Mouse (Mus musculus) heart, adult 2 months (tissue): ENCODE measurements around the gene Exoc5. TPM values are rescaled to one million over a fixed set of nuclear protein-coding genes. Genes with fewer than 3 reads are reported as not detected.
"Not testable (repeated sequence)": the region's sequence is repeated elsewhere in the genome, so short reads cannot be mapped to it uniquely, and the experiment has no call there.

Experiments used
- DNase-seq, 2 experiments: peaks; one replicate each; pipeline ENCODE4 v3.0.0; 2021
- H3K27ac ChIP-seq: fragments of 200-600 bp; 2 replicates; pipeline ENCODE4 v1.8.1; 2022
- H3K27me3 ChIP-seq: fragments of 200-500 bp; 2 replicates; pipeline ENCODE4 v1.6.1; 2012; ENCODE audit warnings: mild to moderate bottlenecking, low read length, inconsistent platforms, mixed read lengths; ENCODE audit not compliant: control insufficient read depth, insufficient read depth
- H3K36me3 ChIP-seq: fragments of 200-500 bp; 2 replicates; pipeline ENCODE4 v1.6.1; 2012; ENCODE audit warnings: low read length, inconsistent platforms; ENCODE audit not compliant: control insufficient read depth, insufficient read depth
- H3K4me1 ChIP-seq: fragments of 200-500 bp; 2 replicates; pipeline ENCODE4 v1.6.1; 2011; ENCODE audit warnings: low read length; ENCODE audit not compliant: control insufficient read depth, insufficient read depth
- H3K4me3 ChIP-seq: fragments of 200-600 bp; 2 replicates; pipeline ENCODE4 v1.8.1; 2022
- H3K79me2 ChIP-seq: fragments of 200-500 bp; replicated peaks from 2 replicates; pipeline ENCODE4 v1.6.1; 2012; ENCODE audit warnings: mild to moderate bottlenecking, inconsistent platforms, low read length, moderate library complexity, mixed read lengths; ENCODE audit not compliant: control insufficient read depth, insufficient read depth
- H3K9ac ChIP-seq: fragments of 200-500 bp; 2 replicates; pipeline ENCODE4 v1.6.1; 2012; ENCODE audit warnings: low read depth, mild to moderate bottlenecking, control low read depth, inconsistent platforms, low read length, mixed read lengths
- CTCF ChIP-seq: fragments of 200-600 bp; IDR thresholded peaks from 2 replicates; pipeline ENCODE4 v1.8.1; 2022; ENCODE audit warnings: antibody characterized with exemption, mild to moderate bottlenecking, moderate library complexity
- EP300 ChIP-seq: fragments of 200-500 bp; IDR thresholded peaks from 2 replicates; pipeline ENCODE4 v1.6.1; 2011; ENCODE audit warnings: low read depth, low read length, control low read depth; ENCODE audit not compliant: insufficient read depth
- POLR2A ChIP-seq: fragments of 200-500 bp; IDR thresholded peaks from 2 replicates; pipeline ENCODE4 v1.6.1; 2011; ENCODE audit warnings: mild to moderate bottlenecking, low read depth, low read length, control low read depth; ENCODE audit not compliant: insufficient read depth
- WGBS: fragments of 180-500 bp; shearing (Covaris S2); methylation state at CpG from one replicate; pipeline ENCODE4 v1.1.7; 2018; 5-methylcytosine and 5-hydroxymethylcytosine counted together
- intact Hi-C: fragments of 180-260 bp; cut with DNase I; formaldehyde crosslinking; loops from one replicate; pipeline ENCODE4 v1.15.1; 2025
- long read RNA-seq: library from polyadenylated mRNA; stranded (forward); transcript quantifications from one replicate; pipeline ENCODE4 v2.0.0, GENCODE M21; 2021
- polyA plus RNA-seq: library from polyadenylated mRNA; depleted of rRNA; stranded (reverse); fragments of >200 nt; gene quantifications from 2 replicates; pipeline ENCODE4 v1.2.3, GENCODE M21; 2012; rRNA removed
- total RNA-seq, 2 experiments: library from RNA; stranded (reverse); gene quantifications; 2 replicates each; pipeline ENCODE4 v1.2.3; 2021

Exoc5 gene
- total RNA-seq (10 to 100 TPM; 15.9 to 19.0 TPM), polyA plus RNA-seq (4.4 and 9.3 TPM in 2 replicates)
- long read RNA-seq, full-length matches to known transcripts, result 22 of 25 reads
- long read RNA-seq, partial matches to known transcripts, result 0 of 25 reads
- long read RNA-seq, other reads (novel, unspliced or antisense), result 3 of 25 reads

DNA sequence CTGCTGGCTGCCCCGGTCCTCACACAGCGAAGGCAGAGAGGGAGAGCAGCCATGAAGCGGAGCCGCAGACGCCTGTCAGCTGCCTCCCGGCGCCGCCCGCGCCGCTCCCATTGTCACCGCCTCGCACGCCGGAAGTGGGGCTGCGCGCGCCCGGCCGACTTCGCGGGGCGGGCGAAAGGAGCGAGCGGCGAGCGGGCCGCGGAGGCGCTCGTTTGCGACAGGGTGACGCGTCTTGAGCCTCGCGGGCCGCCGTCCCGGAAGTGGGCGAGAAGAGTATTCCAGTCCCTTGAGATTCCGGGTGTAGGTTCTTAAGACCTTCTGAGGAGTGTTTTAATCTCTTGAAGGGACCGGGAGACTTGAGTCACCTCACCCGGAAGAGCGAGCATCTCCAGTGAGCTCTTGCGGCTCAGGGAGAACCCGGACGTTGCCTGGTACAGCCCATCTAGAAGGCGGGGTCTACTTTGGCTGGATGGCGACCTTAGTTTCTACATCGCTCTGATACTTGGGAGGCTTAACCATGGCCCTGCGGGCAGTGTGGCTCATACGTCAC is at the start of gene Exoc5:
TSS of gene Exoc5 (minus strand) at position 380 of the 550 bp plus-strand sequence.
- peaks cover 5% of the 10 kb centered on the region for H3K4me1 ChIP-seq
- peaks cover 3% of the 10 kb centered on the region for H3K36me3 ChIP-seq
- peak within 1 kb of the TSS; percentile 97 for H3K9ac ChIP-seq
- WGBS, result 2% methylated on average over 53 of the region's 53 CpGs
- peaks cover 3% of the 10 kb centered on the region; the same call in 1 of the 2 replicates for H3K79me2 ChIP-seq
- peak within 1 kb of the TSS; percentile 93 for H3K27ac ChIP-seq
- peak; percentile 97 to 98 for DNase-seq
- no peaks in the 10 kb centered on the region for H3K27me3 ChIP-seq
- peak within 1 kb of the TSS; percentile 86 for H3K4me3 ChIP-seq
- intact Hi-C loops, result loop anchor here (2.0 to 5.0 kb wide), 2 partner anchors 106 to 619 kb away; partner anchors contain the start of genes Naa30 and Tmem260
- TF ChIP-seq CTCF (0 out of 2 replicates have a peak, but pooled peaks have one; percentile 1), POLR2A (peak; percentile 77), EP300 (no peak)

- H3K36me3 ChIP-seq, H3K27ac ChIP-seq, H3K27me3 ChIP-seq, H3K9ac ChIP-seq, H3K4me1 ChIP-seq, intact Hi-C loops, DNase-seq, H3K79me2 ChIP-seq, H3K4me3 ChIP-seq: not testable (repeated sequence)
- WGBS, result 35% methylated on average over 1 of the region's 1 CpGs
- TF ChIP-seq CTCF, result peak; percentile 56
Observed at GRCm38 (mm10) chr14:49091755-49092154, 25.3 kb upstream of the Exoc5 start.

DNA sequence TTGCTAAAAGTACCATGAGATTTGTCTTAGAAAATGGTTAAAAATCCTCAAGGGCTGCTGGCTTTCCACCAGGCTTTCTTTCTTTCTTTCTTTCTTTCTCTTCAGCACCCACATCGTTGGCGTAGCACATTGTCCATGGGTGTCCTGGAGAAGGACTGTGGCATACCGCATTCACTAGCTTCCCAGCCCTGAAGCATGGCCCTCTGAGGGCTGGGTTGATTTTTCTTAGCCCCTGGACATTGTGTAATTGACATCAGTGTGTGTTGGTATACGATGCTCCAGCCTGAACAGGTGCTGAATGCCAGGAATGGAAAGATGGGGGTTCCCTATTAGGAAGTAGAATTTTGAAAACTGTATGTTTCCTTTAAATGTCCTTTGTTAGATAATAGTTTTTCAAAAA is 24.8 kb upstream of the Exoc5 start:
- 95% methylated on average over 4 of the region's 4 CpGs for WGBS
- Histone ChIP-seq H3K79me2 (no peaks in the 10 kb centered on the region), H3K4me1 (no peaks in the 10 kb centered on the region), H3K36me3 (no peaks in the 10 kb centered on the region), H3K27ac (no peak overlapping the region), H3K27me3 (no peaks in the 10 kb centered on the region), H3K4me3 (no peak overlapping the region), H3K9ac (no peak overlapping the region)
- DNase-seq, result no peak
- TF ChIP-seq POLR2A, result no peak
- TF ChIP-seq CTCF, result no peak
- no peak for TF ChIP-seq EP300
- intact Hi-C loops, result no loop called here

DNA sequence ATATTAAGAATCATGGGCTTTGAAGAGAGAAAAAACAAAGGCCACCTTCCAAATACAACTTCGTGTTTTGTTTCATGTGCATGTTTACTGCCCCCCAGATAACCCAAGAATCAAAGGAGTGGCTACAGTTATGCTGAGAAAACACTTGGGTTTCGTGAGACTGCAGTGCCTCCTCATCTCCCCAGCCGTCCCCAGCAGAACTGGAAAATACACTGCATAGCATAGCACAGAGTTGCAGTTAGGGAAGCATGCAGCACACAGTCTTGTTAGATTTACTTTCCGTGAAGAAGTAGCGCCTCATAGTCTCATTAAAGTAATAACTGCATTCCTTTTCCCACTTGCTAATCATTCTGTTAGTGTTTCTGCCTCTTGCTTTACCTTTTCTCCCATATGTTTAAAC is 23.6 kb upstream of the Exoc5 start:
- no peak for TF ChIP-seq CTCF
- no peak for TF ChIP-seq EP300
- no peak for TF ChIP-seq POLR2A
- H3K4me3 ChIP-seq, result no peak overlapping the region
- H3K36me3 ChIP-seq, result no peaks in the 10 kb centered on the region
- intact Hi-C loops, result no loop called here
- no peak overlapping the region for H3K27ac ChIP-seq
- no peaks in the 10 kb centered on the region for H3K27me3 ChIP-seq
- H3K79me2 ChIP-seq, result no peaks in the 10 kb centered on the region
- WGBS, result 75% methylated on average over 5 of the region's 5 CpGs
- DNase-seq, result no peak
- no peak overlapping the region for H3K9ac ChIP-seq
- H3K4me1 ChIP-seq, result no peaks in the 10 kb centered on the region

DNA sequence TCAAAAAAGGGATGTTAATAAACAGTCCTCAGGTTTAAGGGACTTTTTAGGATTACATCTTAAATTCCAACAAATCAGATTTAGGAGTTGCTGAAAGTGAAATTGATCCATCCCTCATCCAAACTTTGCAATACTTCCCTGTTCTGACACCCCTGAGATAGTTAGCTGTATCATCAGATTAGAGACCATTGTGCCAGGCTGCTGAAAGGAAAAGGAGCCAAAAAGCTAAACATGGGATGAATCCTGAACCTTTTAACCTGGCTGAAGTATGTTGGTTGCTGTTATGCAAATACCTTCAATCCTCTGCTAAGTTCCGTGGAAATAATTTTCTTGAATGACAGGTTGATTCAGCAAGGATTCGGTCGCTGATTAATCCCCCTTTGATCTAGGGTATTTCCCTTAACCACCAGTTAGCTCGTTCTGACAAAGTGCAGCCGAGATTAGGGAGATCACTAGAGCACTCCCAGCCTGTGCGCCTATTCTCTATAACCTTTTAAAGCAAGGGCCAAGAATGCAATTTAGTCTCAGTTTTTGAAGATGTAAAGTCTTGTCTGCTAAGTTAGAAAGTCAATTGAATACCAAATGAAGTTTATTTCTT is 23.1 kb upstream of the Exoc5 start:
- no peak overlapping the region for H3K4me3 ChIP-seq

More for the DNA sequence above, 23.1 kb upstream of the Exoc5 start:
- intact Hi-C loops, result no loop called here
- Histone ChIP-seq H3K4me1 (no peaks in the 10 kb centered on the region), H3K36me3 (no peaks in the 10 kb centered on the region), H3K9ac (no peak overlapping the region), H3K79me2 (no peaks in the 10 kb centered on the region), H3K27me3 (no peaks in the 10 kb centered on the region), H3K27ac (no peak overlapping the region)
- no peak for DNase-seq
- 60% methylated on average over 6 of the region's 6 CpGs for WGBS
- no peak for TF ChIP-seq EP300
- no peak for TF ChIP-seq POLR2A
- TF ChIP-seq CTCF, result no peak
